In the genomic region with DNA sequence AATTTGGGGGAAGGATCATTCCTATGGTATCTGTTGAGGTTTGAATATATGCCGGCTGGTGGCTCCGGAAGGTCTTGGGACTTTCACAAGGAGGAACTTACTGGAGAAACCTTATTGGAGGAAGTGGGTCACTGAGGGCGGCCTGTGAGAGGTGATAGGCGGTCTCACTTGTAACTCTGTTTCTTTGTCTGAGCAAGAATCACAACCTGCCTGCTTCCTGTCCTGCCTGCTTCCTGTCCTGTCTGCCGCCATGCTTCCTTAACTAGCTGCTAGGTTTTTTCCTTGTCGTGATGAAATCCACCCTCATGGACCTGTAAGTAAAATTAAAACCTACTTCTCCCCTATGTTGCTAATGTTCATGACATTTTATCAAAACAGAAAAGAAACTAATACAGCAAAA, we compare ENCODE assay signal across 10 mouse cellular contexts. TPM values are rescaled to one million over a fixed set of nuclear protein-coding genes. Genes with fewer than 3 reads are reported as not detected.
A peak's percentile ranks its signal among the peaks of the same experiment; 100 is the strongest.
DNase-seq lines count a peak whose midpoint lies in the region; ATAC-seq and TF ChIP-seq lines count a peak whose summit lies in the region.
"Had no signal": no experiment of that assay in that cellular context is flagged by ENCODE, and none has a peak within 500 bp of the region (broad histone marks: within the 10 kb centered on the region; RNA-seq: fewer than 3 reads in every experiment).

No protein-coding gene starts in this region.

- no peak for TF ChIP-seq CTCF in gastrocnemius, adult 2 months (IDR thresholded peaks at IDR 0.05)
- no peak for TF ChIP-seq CTCF in midbrain, postnatal 0 days (IDR thresholded peaks at IDR 0.05)

- H3K27ac ChIP-seq in gastrocnemius, adult 2 months: no peak overlapping the region
- H3K27ac ChIP-seq in forebrain, embryonic 13.5 days: no peak overlapping the region
- H3K27ac ChIP-seq in midbrain, postnatal 0 days (ENCODE audit: low read depth, low read length): no peak overlapping the region
- H3K27ac ChIP-seq in midbrain, embryonic 11.5 days (ENCODE audit: low read depth, low read length): no peak overlapping the region
- H3K27ac ChIP-seq: hindbrain, embryonic 15.5 days had no signal

- H3K27me3 ChIP-seq in forebrain, embryonic 13.5 days: no peaks in the 10 kb centered on the region
- no peaks in the 10 kb centered on the region for H3K27me3 ChIP-seq in midbrain, postnatal 0 days (ENCODE audit: insufficient read depth, low read length)
- no peaks in the 10 kb centered on the region for H3K27me3 ChIP-seq in midbrain, embryonic 11.5 days (ENCODE audit: control insufficient read depth, insufficient read depth, low read length)
- H3K27me3 ChIP-seq: hindbrain, embryonic 15.5 days had no signal

- H3K36me3 ChIP-seq in forebrain, embryonic 13.5 days (ENCODE audit: poor library complexity, severe bottlenecking): no peaks in the 10 kb centered on the region
- no peaks in the 10 kb centered on the region for H3K36me3 ChIP-seq in midbrain, postnatal 0 days (ENCODE audit: insufficient read depth, low read length)
- no peaks in the 10 kb centered on the region for H3K36me3 ChIP-seq in midbrain, embryonic 11.5 days (ENCODE audit: control insufficient read depth, insufficient read depth, low read length)
- H3K36me3 ChIP-seq: hindbrain, embryonic 15.5 days had no signal

- H3K4me3 ChIP-seq in gastrocnemius, adult 2 months: peak overlapping the region; percentile 13; the same call in 1 of the 2 replicates
- no peak overlapping the region for H3K4me3 ChIP-seq in forebrain, embryonic 13.5 days
- H3K4me3 ChIP-seq in midbrain, postnatal 0 days (ENCODE audit: low read depth, low read length): no peak overlapping the region
- no peak overlapping the region for H3K4me3 ChIP-seq in midbrain, embryonic 11.5 days (ENCODE audit: low read depth, low read length)
- H3K4me3 ChIP-seq: hindbrain, embryonic 15.5 days had no signal

- H3K9ac ChIP-seq in forebrain, embryonic 13.5 days: no peak overlapping the region
- no peak overlapping the region for H3K9ac ChIP-seq in midbrain, postnatal 0 days (replicated peaks; ENCODE audit: low read length, poor library complexity, severe bottlenecking)
- H3K9ac ChIP-seq in midbrain, embryonic 11.5 days (ENCODE audit: low read length): no peak overlapping the region
- H3K9ac ChIP-seq: hindbrain, embryonic 15.5 days had no signal

- no peaks in the 10 kb centered on the region for H3K4me1 ChIP-seq in forebrain, embryonic 13.5 days
- no peaks in the 10 kb centered on the region for H3K4me1 ChIP-seq in midbrain, postnatal 0 days (ENCODE audit: insufficient read depth, low read length)
- no peaks in the 10 kb centered on the region for H3K4me1 ChIP-seq in midbrain, embryonic 11.5 days (ENCODE audit: control insufficient read depth, insufficient read depth, low read length)
- H3K4me1 ChIP-seq: hindbrain, embryonic 15.5 days had no signal

- DNase-seq in gastrocnemius, adult 2 months: peak; percentile 25
- no peak for DNase-seq in gastrocnemius, postnatal 10 days
- DNase-seq in ES-CJ7 (ENCODE audit: low read depth, low spot score): peak; percentile 67
- DNase-seq in heart, postnatal 36 days: peak; percentile 12 to 22
- peak; percentile 61 to 68 for DNase-seq in monocyte, adult 2 months (ENCODE audit: low read depth in 1 of 2, low spot score in 2 of 2)
- no peak for DNase-seq in midbrain, postnatal 0 days (ENCODE audit: low spot score)
- DNase-seq in midbrain, embryonic 11.5 days (ENCODE audit: low spot score, missing footprints): no peak

- no peak for ATAC-seq in forebrain, embryonic 13.5 days
- no peak for ATAC-seq in midbrain, postnatal 0 days (ENCODE audit: low FRiP score)
- no peak for ATAC-seq in midbrain, embryonic 11.5 days (ENCODE audit: low FRiP score)
- ATAC-seq: Patski had no signal

- no peaks in the 10 kb centered on the region for H3K9me3 ChIP-seq in forebrain, embryonic 13.5 days (replicated peaks)
- H3K9me3 ChIP-seq in midbrain, postnatal 0 days (ENCODE audit: low read length): no peaks in the 10 kb centered on the region
- no peaks in the 10 kb centered on the region for H3K9me3 ChIP-seq in midbrain, embryonic 11.5 days (ENCODE audit: control insufficient read depth, low read length)
- H3K9me3 ChIP-seq: hindbrain, embryonic 15.5 days had no signal

- intact Hi-C loops in gastrocnemius, adult 2 months (cut with DNase I): no loop called here
- intact Hi-C loops in heart, postnatal 36 days (cut with DNase I): no loop called here

- WGBS in forebrain, embryonic 13.5 days: 87% methylated on average over 6 of the region's 6 CpGs
- 86% methylated on average over 6 of the region's 6 CpGs for WGBS in midbrain, postnatal 0 days
- WGBS in midbrain, embryonic 11.5 days: 81% methylated on average over 6 of the region's 6 CpGs

- H3K4me2 ChIP-seq in forebrain, embryonic 13.5 days: no peak overlapping the region
- no peak overlapping the region for H3K4me2 ChIP-seq in midbrain, postnatal 0 days (ENCODE audit: low read depth, low read length, poor library complexity, severe bottlenecking)
- H3K4me2 ChIP-seq in midbrain, embryonic 11.5 days: no peak overlapping the region
- H3K4me2 ChIP-seq: hindbrain, embryonic 15.5 days had no signal

RNA-seq across cellular contexts. Expression of gene Cadm3, which starts 52.9 kb away (rescaled TPM):
- total RNA-seq in gastrocnemius, adult 2 months (2021): 10 to 100 TPM in 1 of 2 experiments, 1 to 10 TPM in 1; 7.2 to 12.2 TPM
- 10 to 100 TPM; 22.9 to 31.4 TPM for total RNA-seq in gastrocnemius, postnatal 10 days (2021)
- 1 to 10 TPM; 1.9 to 2.5 TPM for total RNA-seq in heart, postnatal 36 days (2021)
- 17.5 and 20.1 TPM in 2 replicates for polyA plus RNA-seq in forebrain, embryonic 13.5 days (2015; fragmentation: Nextera tagmentation; extraction: Ambion mirVana)
- total RNA-seq in midbrain, postnatal 0 days (2014; rRNA removed): 547 and 554 TPM in 2 replicates
- polyA plus RNA-seq in midbrain, postnatal 0 days (2015; fragmentation: Nextera tagmentation; extraction: Ambion mirVana): 53.9 and 60.8 TPM in 2 replicates
- polyA plus RNA-seq in midbrain, embryonic 11.5 days (2014; fragmentation: Nextera tagmentation; extraction: Ambion mirVana): 19.4 and 22.9 TPM in 2 replicates
- polyA plus RNA-seq: Patski had no signal

Comparison
In these comparisons a context has a peak if more than half of its experiments do, and no peak if none do; other contexts are left out.
1. DNase-seq: peak in gastrocnemius, adult 2 months (single experiment), ES-CJ7 (single experiment), heart, postnatal 36 days (2 of 2) and monocyte, adult 2 months (2 of 2); none in gastrocnemius, postnatal 10 days (single experiment), midbrain, postnatal 0 days (single experiment) and midbrain, embryonic 11.5 days (single experiment).
2. RNA of gene Cadm3, which starts 52.9 kb away (total RNA-seq): 547 to 554 TPM in midbrain, postnatal 0 days; 22.9 to 31.4 TPM in gastrocnemius, postnatal 10 days, 7.2 to 12.2 TPM in gastrocnemius, adult 2 months and 1.9 to 2.5 TPM in heart, postnatal 36 days; every median in the first group is over 10 times any median in the second.